Mouse (Mus musculus) thymus, postnatal 4 days (tissue): Measurements from ENCODE around the gene Tbx19.

Source experiments
- DNase-seq: peaks from one replicate; pipeline ENCODE4 v3.0.0; 2021

The Tbx19 gene

DNA sequence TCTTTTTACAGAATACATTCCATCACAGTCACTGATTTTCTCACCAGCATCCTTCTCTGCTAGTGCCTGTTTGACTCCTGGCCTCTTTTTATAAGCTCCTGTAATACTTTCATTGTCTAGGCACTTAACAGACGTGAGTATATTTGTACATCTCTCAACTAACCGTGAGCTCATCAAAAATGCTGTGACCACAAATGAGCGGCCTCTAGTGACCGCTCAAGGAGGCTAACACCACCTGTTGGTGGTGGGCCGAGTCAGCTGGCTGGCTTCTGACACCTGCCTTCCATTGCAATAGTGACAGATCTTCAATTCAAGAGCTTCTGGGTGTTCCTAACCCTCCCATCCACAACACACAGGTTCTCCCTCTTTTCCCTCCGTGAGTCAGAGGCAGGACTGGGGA, 22.8 kb upstream of the Tbx19 start:
- no peak for DNase-seq

DNA sequence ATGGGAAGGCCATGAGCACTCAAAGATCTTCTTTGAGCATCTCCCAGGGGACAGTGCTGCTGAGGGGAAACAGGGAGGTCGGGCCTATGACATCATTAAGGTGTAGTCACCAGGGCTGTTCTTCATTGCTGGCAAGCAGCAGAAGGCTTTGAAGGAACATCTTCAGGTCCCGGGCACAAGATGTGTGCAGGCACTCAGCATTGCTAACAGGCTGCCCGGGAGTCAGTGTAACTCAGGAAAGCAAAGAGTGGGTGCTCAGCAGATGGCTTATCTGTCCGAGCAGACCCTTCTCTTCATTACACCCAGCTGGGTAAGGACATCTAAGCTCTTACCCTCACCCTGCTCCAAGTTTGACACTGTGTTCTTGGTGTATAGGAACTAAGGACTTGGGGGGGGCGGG, 18.7 kb upstream of the Tbx19 start:
- DNase-seq: no peak

DNA sequence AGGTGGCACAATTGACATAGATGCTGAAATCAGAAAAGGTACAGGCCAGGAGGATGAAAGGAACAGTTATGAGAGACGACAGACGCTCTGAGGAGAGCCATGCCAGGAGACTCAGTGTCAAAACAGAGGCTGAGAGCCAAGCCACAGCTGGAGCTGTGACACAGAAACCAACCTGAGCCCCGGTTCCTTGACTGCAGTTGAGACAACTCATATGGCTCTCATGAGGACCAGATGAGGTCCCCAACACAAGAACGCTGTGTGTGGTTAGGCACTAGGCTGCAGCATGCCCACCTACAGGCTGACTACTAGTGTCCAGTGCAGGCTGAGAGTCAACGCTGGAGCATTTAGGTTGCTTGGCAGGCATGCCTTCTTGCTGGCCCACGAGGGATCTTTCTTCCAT, 17.5 kb upstream of the Tbx19 start:
- no peak for DNase-seq

DNA sequence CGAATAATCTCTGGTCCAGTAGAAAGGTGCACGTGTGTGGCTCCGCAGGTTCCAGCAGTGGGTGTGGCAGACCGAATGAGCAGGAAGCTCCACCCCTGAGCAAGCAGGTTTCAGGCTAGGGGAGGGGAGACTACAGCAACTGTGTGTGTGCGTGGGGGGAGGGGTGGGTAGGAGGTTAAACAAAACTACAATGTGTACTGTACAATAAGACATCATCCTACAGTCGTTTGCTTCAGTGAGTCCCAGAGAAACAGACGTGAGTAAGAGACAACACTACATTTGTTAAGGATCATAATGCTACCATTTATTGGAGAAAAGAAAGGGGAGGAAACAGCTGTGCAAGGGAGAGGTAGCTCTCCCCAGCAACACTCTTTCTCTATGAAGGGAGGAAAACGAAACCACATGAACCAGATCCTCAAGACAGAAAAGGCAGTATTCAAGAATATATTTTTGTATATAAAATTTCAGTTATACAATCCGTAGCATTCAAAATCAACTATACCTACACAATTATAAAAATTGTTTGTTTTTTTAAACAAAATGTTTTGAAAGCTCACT, 13.6 kb upstream of the Tbx19 start:
- DNase-seq: peak; percentile 62

DNA sequence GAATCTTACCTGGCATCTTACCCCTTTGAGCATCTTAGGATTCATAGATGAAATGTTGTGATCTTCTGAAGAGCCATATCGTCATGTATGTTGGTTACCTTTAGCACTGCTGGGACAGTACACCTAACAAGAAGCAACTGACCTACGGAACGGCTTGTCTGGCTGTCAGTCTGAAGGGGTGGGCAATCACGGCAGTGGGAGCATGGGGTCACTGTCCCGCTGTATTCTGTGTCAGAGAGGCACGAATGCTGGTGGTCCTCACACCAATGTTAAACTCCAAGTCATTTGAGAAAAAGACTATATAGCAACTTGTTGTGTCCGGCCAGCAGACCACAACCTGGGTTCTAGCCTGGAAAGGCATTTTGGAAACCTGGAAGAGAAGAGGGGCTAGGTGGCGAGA, 10.7 kb upstream of the Tbx19 start:
- peak; percentile 26 for DNase-seq

DNA sequence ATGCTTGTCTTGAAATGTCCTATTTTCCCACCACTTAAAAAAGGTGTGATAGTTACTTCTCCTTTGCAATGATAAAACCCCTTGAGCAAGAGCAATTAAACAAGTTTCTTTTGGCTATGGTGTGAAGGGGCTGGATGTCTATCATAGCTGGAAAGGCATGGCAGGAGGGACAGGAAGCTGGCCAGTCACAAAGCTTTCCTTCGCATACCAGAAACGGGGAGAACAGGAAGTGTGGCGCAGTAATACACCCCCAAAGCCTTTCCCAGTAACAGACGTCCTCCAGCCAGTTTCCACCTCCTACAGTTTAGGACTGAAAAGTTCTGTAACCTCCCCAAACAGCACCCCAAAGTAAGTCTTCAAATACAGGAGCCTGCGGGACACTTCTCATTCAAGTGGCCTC, 9.6 kb upstream of the Tbx19 start:
- DNase-seq: no peak

DNA sequence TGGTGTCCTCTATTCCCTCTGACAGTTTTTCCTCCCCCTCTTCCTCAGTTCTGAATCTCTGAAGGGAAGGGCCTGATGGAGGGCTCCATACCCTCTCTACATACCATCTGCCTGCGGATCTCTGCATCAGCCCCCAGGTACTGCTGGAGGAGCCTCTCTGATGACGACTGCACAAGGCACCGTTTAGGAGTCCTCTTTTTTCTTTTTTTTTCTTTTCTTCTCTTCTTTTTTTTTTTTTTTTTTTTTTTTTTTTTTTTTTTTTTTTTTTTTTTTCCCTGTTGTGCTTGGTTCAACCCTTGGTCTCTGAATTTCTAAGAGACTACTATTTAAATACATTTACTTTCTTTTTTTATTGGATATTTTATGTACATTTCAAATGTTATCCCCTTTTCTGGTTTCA, 8.9 kb upstream of the Tbx19 start:
- no peak for DNase-seq

DNA sequence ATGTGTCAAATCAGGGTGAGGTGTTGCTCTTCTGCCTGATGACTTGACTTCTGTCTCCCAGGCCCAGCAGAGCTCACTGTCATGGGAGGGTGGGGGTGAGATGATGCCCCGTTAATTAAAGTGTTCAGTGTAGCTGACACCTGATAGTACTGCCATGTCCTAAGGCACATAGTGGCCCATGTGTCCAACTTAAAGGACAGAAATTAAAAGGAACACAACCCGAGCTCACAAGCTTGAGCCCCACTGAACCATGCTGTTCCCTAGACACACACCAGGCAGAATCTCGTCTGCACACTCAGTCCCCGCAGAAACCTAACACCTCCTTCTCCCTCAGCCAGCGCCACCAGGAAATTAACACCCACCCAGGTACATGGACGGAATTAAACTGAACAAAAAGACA, 4.3 kb upstream of the Tbx19 start:
- no peak for DNase-seq

DNA sequence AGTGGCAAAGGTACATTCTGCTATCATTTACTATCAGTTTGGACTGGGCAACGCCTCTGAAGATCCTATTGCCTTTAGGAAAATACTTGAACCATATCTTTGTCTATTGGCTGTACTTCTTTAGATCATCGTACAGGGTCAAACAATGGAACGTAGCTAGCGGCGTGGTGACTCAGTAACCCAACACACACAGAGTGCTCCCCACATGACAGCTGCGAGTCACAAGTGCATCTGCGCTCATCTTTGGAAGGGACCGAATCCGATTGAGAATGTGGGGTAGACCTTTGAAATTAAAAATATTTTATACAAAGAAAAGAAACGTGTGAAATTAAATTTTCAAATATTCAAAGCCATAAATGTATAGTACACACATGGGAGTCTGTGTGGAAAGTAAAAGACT, 1.7 kb downstream of the Tbx19 start:
- no peak for DNase-seq

DNA sequence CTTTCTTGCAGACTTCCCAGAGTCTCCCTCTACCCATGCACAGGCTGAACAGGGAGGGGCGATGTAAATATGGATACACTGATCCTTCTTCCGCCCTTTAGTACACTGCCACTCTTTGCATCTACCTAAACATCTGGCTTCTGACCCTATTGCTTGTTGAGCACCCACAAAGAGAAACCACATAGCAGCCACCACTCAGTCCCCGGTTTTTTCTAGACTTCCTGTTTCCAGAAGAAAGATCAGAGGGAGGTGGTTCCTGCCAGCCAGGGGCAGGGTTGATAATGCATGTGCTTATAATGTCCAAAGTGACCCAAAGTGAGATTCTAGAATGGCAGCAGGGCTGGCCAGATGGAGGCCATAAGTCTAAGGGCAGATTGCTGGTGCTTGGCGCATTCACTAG, 6.4 kb downstream of the Tbx19 start:
- DNase-seq: peak; percentile 41

DNA sequence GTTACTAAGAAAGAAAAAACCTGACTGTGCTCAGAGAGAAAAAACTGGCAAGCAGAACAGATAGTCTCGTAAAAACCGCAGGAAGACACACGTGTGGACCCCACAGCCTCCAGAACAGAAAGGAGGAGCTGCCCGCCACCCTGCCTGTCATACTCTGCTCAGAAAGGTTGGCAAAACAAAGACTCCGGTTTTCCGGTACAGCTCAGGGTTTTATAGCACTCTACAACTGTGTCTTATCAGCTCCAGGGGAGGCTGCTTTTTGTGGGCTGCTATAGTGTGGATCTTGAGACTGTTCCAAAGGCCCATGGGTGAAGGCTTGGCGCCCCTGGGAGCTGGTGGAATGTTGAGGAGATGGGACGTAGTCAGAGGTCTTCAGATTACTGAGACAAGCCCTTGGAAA, 9.4 kb downstream of the Tbx19 start:
- DNase-seq: peak; percentile 66

DNA sequence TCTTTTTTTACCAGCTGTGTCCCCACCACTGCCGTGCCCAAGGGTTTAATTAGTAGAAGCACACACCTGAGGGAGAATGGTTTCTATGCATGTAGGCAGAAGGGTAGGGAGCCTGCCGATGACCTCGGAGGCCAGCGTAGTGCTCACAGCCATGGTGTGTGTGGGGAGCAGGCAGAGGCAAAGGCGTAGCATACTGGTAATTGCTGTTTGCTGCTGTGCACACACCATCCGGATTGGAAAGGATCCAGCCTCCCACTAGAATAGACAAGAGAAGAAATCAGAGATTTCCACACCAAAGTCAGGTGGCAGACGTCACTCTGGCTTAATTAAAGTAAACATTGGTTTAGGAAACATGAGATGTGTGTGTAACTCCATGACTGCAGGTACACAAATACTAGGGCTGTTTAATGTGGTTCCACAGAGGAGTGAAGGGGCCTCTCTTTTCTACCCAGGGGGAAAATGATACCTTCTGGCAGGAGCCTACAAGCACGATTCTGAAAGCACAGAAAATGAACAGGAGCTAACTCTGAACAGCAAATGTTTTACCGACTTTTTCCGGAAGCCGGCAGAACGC, 18.1 kb downstream of the Tbx19 start:
- DNase-seq: no peak

DNA sequence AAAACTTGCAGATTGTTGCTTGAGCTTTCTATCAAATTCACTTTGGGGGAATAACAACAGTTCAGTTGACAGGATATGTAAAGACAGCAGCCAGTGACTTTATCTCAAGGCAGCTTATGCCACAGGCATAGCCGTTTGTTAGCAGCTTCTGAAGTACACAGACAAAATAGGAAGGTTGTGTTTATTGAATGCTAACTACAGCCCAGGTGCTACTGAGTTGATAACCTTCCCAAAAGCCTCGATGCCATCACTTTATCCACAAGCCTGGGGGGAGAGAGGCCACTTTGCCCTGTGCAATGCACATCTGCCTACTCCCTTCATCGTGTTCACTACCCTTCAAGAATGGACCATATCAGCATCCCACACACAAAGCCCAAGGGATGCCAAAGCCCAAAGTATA, 20.3 kb downstream of the Tbx19 start:
- no peak for DNase-seq

DNA sequence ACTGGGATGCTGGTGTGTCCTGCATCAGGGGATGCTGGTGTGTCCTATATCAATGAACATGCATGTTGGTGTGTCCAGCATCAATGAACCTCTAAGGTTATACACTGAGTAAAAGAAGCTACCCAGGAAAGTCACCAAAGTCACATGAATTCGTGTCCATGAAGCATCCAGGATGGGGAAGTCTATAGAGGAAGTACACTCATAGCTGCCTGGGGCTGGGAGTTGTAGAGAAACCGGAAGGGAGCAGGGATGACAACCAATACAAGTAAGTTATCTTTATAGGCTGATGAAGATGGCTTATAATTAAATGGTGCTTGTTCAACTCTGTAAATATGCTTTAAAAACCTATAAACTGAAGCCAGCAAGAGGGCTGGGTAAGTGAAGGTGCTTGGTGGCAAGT, 26.7 kb downstream of the Tbx19 start:
- DNase-seq: no peak

DNA sequence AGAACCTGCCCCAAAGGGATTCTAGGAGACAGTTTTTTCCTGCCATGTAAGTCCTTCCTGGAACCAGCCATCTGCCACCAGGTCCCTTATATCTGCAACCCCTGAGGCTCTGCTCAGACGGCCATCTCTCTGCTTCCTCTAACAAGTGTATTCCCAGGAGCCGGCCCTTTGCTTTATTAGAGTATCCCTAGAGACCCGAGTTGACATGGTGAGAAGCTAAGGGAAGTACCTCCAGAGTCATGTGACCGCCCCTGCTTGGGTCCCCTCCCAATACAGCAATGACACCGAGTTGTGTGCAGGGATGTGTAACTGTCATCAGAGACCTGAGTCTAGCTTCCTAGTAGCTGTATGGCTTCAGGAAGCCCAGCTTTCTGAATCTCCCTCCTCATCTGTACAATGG, 27.3 kb downstream of the Tbx19 start:
- DNase-seq: no peak

DNA sequence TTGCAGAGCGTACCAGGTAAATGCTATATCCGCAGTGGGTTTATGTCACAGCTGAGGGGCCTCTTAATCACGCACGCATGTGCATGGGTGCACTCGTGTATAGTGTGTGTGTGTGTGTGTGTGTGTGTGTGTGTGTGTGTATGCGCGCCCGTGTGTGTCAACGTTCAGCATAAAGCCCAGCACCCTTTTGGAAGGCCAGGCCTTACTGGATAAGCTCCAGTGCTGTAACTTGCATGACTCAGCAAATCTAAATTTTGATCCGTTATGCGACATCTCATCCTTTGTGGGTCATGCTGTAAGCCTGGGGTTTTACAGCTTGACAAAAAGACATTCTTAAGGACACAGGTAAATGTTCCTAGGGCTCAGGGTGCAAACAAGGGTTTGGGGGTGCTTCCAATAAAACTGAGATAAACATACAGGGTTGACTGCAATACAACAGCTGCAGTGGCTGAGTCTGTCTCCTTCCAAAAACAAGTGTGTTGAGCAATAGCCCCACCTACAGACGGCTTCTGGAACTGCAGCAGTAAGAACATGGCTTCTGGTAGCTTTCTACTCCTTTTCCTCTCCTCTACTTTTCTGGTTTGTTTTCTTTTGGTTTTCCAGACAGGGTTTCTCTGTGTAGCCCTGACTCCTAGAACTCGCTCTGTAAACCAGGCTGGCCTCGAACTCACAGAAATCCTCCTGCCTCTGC, 28.2 kb downstream of the Tbx19 start:
- DNase-seq: peak; percentile 89

DNA sequence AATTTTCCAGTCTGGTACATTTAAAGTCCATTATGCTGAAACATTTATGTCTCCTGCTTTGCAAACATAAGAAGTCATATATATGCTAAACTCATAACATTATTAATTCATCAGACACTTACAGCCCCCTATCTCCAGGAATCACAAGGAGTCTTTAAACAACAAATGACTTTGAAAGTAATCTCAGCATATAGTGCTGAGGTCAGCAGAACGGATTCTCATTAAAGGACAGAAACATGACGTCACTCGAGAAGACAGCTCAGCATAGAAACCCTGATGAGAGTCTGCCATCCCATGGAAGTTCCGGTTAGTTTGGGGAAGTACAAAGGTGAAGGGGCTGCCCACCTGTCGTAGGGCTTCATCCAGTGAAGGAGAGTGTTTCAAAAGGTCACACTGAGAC, 31.0 kb downstream of the Tbx19 start:
- no peak for DNase-seq

DNA sequence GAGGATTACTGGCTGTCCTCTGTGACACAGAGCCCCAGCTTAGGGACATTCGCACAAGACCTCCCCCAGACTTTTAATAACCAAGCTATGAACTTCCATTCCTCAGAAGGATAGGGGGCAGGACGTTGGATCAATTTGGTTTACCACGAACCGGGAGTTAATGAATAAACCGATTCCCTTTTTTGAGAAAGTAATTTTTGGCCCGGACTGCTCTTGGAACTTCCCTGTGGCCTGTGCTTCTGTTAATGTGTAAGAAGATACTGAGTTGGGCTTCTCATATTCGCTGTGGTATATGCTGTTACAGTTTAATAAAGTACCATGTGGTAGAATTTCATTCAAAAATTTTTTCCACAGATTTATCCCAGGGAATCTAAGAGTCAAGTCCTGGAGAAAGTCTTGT, 39.5 kb downstream of the Tbx19 start:
- DNase-seq: no peak

DNA sequence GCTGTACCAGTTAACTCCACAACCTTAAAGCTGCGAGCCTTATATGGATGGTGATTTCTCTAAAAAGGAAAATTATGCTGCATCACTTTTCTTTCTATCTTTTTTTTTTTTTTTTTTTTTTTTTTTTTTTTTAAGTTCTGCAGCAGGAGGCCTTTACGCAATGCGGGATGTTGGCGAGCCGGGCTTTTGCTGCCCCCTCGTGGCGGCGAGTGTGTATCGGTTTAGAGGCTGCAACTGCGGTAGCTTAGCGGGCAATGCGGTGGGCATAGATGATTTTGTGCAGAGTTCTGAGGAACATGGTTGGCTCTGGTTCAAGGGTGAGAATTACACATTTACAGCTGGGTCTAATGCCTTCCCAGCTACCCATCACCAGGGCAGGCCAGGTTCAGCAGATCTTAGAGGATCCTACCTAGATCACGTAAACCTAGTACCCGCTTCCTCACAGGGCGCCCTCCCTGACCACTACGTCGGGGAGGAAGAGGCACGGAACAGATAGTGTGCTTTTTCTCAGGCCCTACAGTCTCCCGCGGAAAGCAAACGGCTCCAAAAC, 40.1 kb downstream of the Tbx19 start:
- peak; percentile 95 for DNase-seq

DNA sequence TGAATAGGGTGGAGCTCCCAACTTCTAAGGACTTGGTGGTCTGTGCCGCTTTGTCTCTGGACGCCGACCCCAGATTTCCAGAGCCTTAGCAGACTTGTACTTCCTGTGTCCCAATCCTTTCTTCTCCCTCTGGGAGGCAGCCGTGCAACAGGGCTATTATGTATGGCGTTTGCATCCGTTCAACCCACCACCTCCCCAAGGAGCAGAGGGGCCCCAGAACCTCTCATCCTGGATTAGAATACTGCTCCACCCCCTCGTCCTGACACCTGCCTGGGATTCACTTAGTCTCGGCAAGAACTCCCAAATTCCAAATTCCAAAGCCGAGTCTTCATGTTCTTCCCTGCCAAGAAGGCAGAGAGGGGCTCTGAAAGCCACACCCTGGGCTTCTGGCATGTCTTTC, 40.8 kb downstream of the Tbx19 start:
- DNase-seq: no peak

DNA sequence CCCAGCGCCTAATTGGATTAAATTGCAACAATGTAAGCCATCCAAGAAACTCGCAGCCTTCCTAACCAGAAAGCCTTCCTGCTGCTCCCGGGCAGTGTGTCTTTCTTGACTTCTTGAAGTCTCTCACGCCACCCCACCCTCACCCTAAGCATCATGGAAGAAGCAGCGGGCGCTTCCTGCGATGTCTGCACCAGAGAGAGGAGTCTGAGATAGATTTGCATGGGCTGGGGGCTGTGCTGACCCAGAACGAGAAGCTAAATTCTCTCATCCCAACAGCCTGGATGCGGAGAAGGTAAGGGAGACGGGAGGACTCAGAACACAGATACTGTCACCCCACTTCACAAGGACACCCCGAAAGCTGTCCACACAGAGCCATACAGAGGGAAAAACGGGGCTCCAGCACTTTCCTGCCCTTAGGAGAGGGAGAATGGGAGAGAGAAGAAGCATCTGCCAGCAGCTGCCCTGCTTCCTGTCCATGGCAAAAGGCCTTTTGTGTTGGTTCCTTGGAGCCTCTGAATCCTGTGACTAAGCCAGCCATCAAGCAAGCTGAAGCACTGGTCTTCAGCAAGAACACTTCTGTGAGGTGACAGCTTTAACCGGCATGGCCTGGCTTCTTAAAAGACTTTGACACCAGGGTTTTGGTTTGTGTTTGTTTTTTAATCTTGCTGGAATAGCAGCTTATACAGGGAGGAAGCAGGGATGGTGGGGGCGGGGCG, 41.4 kb downstream of the Tbx19 start:
- DNase-seq: no peak

DNA sequence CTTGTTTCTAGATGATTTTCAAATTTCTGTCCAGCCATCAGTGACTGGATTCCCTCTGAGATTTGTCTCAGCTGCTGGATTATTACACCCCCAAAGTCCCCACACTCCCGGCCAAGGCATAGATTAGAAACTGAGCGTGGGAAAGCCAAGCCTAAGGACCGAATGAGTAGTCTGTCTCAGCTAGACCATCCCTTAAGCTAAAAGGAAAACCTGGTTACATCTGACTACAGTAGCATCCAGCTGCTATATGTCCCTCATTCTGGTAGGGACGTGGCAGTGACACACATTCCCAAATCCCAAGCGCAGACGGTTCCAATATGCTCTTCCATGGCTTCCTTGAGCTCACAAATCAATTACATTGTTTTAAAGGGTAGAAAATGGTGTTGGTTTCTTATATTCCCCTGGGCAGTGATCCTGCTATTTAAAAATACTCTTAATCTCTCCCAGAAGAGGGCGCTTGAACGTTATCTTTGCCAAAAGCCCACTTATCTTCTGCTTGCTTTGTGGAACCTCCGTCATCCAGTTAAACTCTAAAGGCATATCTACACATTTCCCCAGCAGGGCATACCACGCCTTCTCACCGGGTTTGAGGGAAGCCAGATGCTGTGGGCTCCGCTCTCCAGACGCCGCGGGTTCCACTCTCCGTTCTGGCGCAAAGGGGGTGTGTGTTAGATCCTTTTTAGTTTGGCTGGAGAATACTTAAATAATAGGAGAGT, 46.0 kb downstream of the Tbx19 start:
- peak; percentile 36 for DNase-seq

DNA sequence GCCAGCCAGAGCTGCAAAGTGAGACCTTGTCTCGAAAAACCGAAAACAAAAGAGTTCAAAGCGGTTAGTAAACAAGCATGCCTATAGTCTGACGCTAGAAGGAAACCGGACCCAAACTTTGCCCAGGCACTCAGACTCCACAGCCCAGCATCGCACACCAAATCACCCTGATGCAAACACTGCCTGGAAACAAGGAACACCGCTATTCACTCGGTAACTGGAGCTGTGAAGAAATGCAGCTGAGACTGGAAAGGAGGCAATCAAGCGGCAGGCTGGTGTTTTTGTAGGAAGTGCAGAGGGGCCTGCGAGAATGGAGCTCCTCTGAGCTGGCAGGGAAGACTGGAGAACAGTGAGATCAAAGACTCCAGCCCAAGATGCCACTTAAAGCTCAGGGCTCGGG, 46.9 kb downstream of the Tbx19 start:
- DNase-seq: no peak
